Mouse (Mus musculus): ENCODE measurements around the gene 9130213A22Rik. TPM values are rescaled to one million over a fixed set of nuclear protein-coding genes. Genes with fewer than 3 reads are reported as not detected.
"Not testable (repeated sequence)": the region's sequence is repeated elsewhere in the genome, so short reads cannot be mapped to it uniquely, and the experiment has no call there.

9130213A22Rik gene
- polyA plus RNA-seq, 1 experiment from 2014 or later = not detected

- H3K4me1 ChIP-seq (ENCODE audit: control insufficient read depth, low read depth, low read length) = peaks cover 65% of the 10 kb centered on the region
- not testable (repeated sequence) for H3K9ac ChIP-seq (ENCODE audit: low read depth, low read length); H3K9me3 ChIP-seq (replicated peaks; ENCODE audit: control insufficient read depth, low read length); H3K4me3 ChIP-seq (ENCODE audit: low read depth, low read length); H3K4me2 ChIP-seq (ENCODE audit: low read depth, low read length); ATAC-seq (ENCODE audit: low read depth); H3K27ac ChIP-seq (ENCODE audit: low read length); H3K27me3 ChIP-seq (ENCODE audit: control insufficient read depth, insufficient read depth, low read depth, low read length)
- 81% methylated on average over 7 of the region's 7 CpGs for WGBS (ENCODE audit: insufficient replicate concordance)
- peaks cover 10% of the 10 kb centered on the region for H3K36me3 ChIP-seq (ENCODE audit: control insufficient read depth, insufficient read depth)
Measured at GRCm38 (mm10) chr11:69093856-69094255, 28.5 kb downstream of the 9130213A22Rik start.

- WGBS (ENCODE audit: insufficient replicate concordance) = 67% methylated on average over 4 of the region's 4 CpGs
- no peak overlapping the region for H3K9ac ChIP-seq (ENCODE audit: low read depth, low read length)
- H3K4me2 ChIP-seq (ENCODE audit: low read depth, low read length) = no peak overlapping the region
- H3K4me1 ChIP-seq (ENCODE audit: control insufficient read depth, low read depth, low read length) = peaks cover 61% of the 10 kb centered on the region
- no peak overlapping the region for H3K4me3 ChIP-seq (ENCODE audit: low read depth, low read length)
- H3K27me3 ChIP-seq (ENCODE audit: control insufficient read depth, insufficient read depth, low read depth, low read length) = no peaks in the 10 kb centered on the region
- H3K36me3 ChIP-seq (ENCODE audit: control insufficient read depth, insufficient read depth) = peaks cover 10% of the 10 kb centered on the region
- no peaks in the 10 kb centered on the region for H3K9me3 ChIP-seq (replicated peaks; ENCODE audit: control insufficient read depth, low read length)
- H3K27ac ChIP-seq (ENCODE audit: low read length) = 0 out of 2 replicates have a peak overlapping the region, but pooled peaks have one; percentile 4
- ATAC-seq (ENCODE audit: low read depth) = no peak
Measured at GRCm38 (mm10) chr11:69092871-69093270, 29.5 kb downstream of the 9130213A22Rik start.

GRCm38 (mm10) chr11:69092386-69092751 lies 30.0 kb downstream of the 9130213A22Rik start:
- Histone ChIP-seq H3K27ac (ENCODE audit: low read length) (no peak overlapping the region), H3K4me1 (ENCODE audit: control insufficient read depth, low read depth, low read length) (peaks cover 60% of the 10 kb centered on the region), H3K27me3 (ENCODE audit: control insufficient read depth, insufficient read depth, low read depth, low read length) (no peaks in the 10 kb centered on the region), H3K4me3 (ENCODE audit: low read depth, low read length) (no peak overlapping the region), H3K4me2 (ENCODE audit: low read depth, low read length) (no peak overlapping the region), H3K36me3 (ENCODE audit: control insufficient read depth, insufficient read depth) (peaks cover 10% of the 10 kb centered on the region), H3K9ac (ENCODE audit: low read depth, low read length) (no peak overlapping the region), H3K9me3 (replicated peaks; ENCODE audit: control insufficient read depth, low read length) (no peaks in the 10 kb centered on the region)
- ATAC-seq (ENCODE audit: low read depth) = no peak
- 1% methylated on average over 3 of the region's 3 CpGs for WGBS (ENCODE audit: insufficient replicate concordance)

DNA sequence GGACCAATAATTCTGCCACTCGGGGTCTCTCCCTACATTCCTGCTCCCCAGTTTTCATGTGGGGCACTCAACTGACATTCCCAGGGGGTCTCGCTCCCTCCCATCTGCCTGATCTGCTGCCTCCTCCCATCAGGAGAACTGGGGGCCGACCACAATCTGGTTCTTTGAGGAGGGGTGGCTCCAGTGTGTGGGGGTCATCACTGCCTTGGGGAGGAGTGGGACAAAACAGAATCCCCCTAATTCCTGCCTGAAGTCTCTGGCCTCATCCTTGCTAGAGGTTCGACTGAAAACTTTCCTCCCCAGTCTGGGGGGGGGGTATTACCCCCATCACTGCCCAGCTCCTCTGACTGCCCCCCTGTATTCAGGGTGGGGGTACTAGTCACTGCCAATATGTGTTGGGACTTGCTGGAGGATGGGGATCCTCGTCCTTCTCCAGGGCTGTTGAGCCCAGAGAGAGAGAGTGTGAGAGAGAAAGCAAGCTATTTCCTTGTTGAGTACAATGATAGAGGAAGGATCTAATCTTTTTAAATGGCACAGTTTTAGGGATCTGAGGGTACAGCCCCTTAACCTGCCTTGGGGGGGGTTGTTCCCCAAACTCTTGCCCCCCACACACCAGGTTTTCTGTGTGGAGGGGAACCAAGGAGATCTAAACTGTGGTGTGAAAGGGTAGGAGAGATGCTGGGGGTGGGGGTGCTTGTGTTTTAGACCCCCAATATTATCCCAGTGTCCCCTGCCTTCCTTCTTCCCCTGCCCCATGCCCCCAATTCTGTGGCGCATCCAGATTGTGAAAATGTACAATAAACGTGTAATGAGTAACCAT lies 30.6 kb downstream of the 9130213A22Rik start:
- Histone ChIP-seq H3K36me3 (ENCODE audit: control insufficient read depth, insufficient read depth) (peaks cover 10% of the 10 kb centered on the region), H3K4me1 (ENCODE audit: control insufficient read depth, low read depth, low read length) (peaks cover 55% of the 10 kb centered on the region)
- 56% methylated on average over 7 of the region's 7 CpGs for WGBS (ENCODE audit: insufficient replicate concordance)

GRCm38 (mm10) chr11:69090367-69090766 lies 32.0 kb downstream of the 9130213A22Rik start:
- Histone ChIP-seq H3K36me3 (ENCODE audit: control insufficient read depth, insufficient read depth) (peaks cover 10% of the 10 kb centered on the region), H3K9ac (ENCODE audit: low read depth, low read length) (peak overlapping the region; percentile 100; the same call in 1 of the 2 replicates), H3K27me3 (ENCODE audit: control insufficient read depth, insufficient read depth, low read depth, low read length) (no peaks in the 10 kb centered on the region), H3K27ac (ENCODE audit: low read length) (no peak overlapping the region), H3K9me3 (replicated peaks; ENCODE audit: control insufficient read depth, low read length) (no peaks in the 10 kb centered on the region), H3K4me3 (ENCODE audit: low read depth, low read length) (no peak overlapping the region), H3K4me1 (ENCODE audit: control insufficient read depth, low read depth, low read length) (peaks cover 42% of the 10 kb centered on the region), H3K4me2 (ENCODE audit: low read depth, low read length) (no peak overlapping the region)
- 64% methylated on average over 6 of the region's 6 CpGs for WGBS (ENCODE audit: insufficient replicate concordance)
- ATAC-seq (ENCODE audit: low read depth) = no peak

More for the DNA sequence above, 30.6 kb downstream of the 9130213A22Rik start:
- no peaks in the 10 kb centered on the region for H3K9me3 ChIP-seq (replicated peaks; ENCODE audit: control insufficient read depth, low read length)
- H3K4me3 ChIP-seq (ENCODE audit: low read depth, low read length) = no peak overlapping the region
- H3K27me3 ChIP-seq (ENCODE audit: control insufficient read depth, insufficient read depth, low read depth, low read length) = no peaks in the 10 kb centered on the region
- no peak for ATAC-seq (ENCODE audit: low read depth)
- no peak overlapping the region for H3K4me2 ChIP-seq (ENCODE audit: low read depth, low read length)
- no peak overlapping the region for H3K9ac ChIP-seq (ENCODE audit: low read depth, low read length)
- no peak overlapping the region for H3K27ac ChIP-seq (ENCODE audit: low read length)

DNA sequence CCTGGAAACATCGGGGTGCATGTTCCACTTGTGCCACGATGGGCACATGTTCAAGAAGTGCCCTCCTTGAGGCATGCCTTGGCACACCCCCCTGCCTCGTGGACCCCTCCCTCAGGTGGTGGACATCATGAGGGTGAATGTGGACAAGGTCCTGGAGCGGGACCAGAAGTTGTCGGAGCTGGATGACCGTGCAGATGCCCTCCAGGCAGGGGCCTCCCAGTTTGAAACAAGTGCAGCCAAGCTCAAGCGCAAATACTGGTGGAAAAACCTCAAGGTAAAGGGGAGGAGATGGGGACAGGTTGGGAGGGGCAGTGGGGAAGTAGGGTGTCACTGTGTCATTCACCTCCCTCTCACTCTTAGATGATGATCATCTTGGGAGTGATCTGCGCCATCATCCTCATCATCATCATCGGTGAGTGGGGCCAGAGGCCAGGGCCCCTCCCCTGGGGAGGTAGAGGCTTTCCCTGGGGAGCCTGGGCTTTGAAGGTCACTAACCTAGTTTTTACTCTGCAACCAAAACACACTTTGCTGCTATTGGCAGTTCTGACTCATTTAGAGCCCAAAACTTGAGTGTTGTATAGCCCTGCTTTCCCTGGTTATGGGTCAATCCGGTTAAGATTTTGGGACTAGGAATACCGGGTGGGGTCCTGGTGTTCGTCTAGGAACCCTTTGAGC lies 32.6 kb downstream of the 9130213A22Rik start:
- WGBS (ENCODE audit: insufficient replicate concordance) = 80% methylated on average over 12 of the region's 12 CpGs
- ATAC-seq (ENCODE audit: low read depth) = no peak
- H3K27me3 ChIP-seq (ENCODE audit: control insufficient read depth, insufficient read depth, low read depth, low read length) = no peaks in the 10 kb centered on the region

GRCm38 (mm10) chr11:69088856-69089615 lies 33.4 kb downstream of the 9130213A22Rik start:
- peaks cover 10% of the 10 kb centered on the region for H3K36me3 ChIP-seq (ENCODE audit: control insufficient read depth, insufficient read depth)
- H3K9ac ChIP-seq (ENCODE audit: low read depth, low read length) = peak overlapping the region; percentile 100
- no peaks in the 10 kb centered on the region for H3K9me3 ChIP-seq (replicated peaks; ENCODE audit: control insufficient read depth, low read length)
- H3K27ac ChIP-seq (ENCODE audit: low read length) = peak overlapping the region; percentile 95
- H3K4me3 ChIP-seq (ENCODE audit: low read depth, low read length) = peak overlapping the region; percentile 100
- WGBS (ENCODE audit: insufficient replicate concordance) = 4% methylated on average over 25 of the region's 25 CpGs
- H3K4me1 ChIP-seq (ENCODE audit: control insufficient read depth, low read depth, low read length) = peaks cover 35% of the 10 kb centered on the region
- H3K27me3 ChIP-seq (ENCODE audit: control insufficient read depth, insufficient read depth, low read depth, low read length) = no peaks in the 10 kb centered on the region
- ATAC-seq (ENCODE audit: low read depth) = peak; percentile 82
- peak overlapping the region; percentile 97 for H3K4me2 ChIP-seq (ENCODE audit: low read depth, low read length)

More for the DNA sequence above, 32.6 kb downstream of the 9130213A22Rik start:
- Histone ChIP-seq H3K4me1 (ENCODE audit: control insufficient read depth, low read depth, low read length) (peaks cover 39% of the 10 kb centered on the region), H3K4me3 (ENCODE audit: low read depth, low read length) (peak overlapping the region; percentile 100), H3K9me3 (replicated peaks; ENCODE audit: control insufficient read depth, low read length) (no peaks in the 10 kb centered on the region), H3K36me3 (ENCODE audit: control insufficient read depth, insufficient read depth) (peaks cover 10% of the 10 kb centered on the region), H3K4me2 (ENCODE audit: low read depth, low read length) (peak overlapping the region; percentile 97), H3K9ac (ENCODE audit: low read depth, low read length) (peak overlapping the region; percentile 100), H3K27ac (ENCODE audit: low read length) (peak overlapping the region; percentile 95)

- H3K9ac ChIP-seq (ENCODE audit: low read depth, low read length) = peak within 1 kb of the TSS; percentile 100
- peaks cover 10% of the 10 kb centered on the region for H3K36me3 ChIP-seq (ENCODE audit: control insufficient read depth, insufficient read depth)
- peak within 1 kb of the TSS; percentile 97 for H3K4me2 ChIP-seq (ENCODE audit: low read depth, low read length)
- no peaks in the 10 kb centered on the region for H3K9me3 ChIP-seq (replicated peaks; ENCODE audit: control insufficient read depth, low read length)
- under 1% methylated on average over 61 of the region's 67 CpGs for whole genome bisulfite sequencing (ENCODE audit: insufficient replicate concordance)
- H3K27me3 ChIP-seq (ENCODE audit: control insufficient read depth, insufficient read depth, low read depth, low read length) = no peaks in the 10 kb centered on the region
- H3K4me3 ChIP-seq (ENCODE audit: low read depth, low read length) = peak within 1 kb of the TSS; percentile 100
- peak; percentile 74 for ATAC-seq (ENCODE audit: low read depth)
- H3K4me1 ChIP-seq (ENCODE audit: control insufficient read depth, low read depth, low read length) = peaks cover 35% of the 10 kb centered on the region
- H3K27ac ChIP-seq (ENCODE audit: low read length) = peak within 1 kb of the TSS; percentile 95
Measured at GRCm38 (mm10) chr11:69088103-69088855, 34.1 kb downstream of the 9130213A22Rik start, which contains the start of gene Vamp2. Vamp2 (plus strand) TSS chr11:69088490.
